Mouse (Mus musculus) liver (tissue): Measurements from ENCODE around the gene Acads.
"Not testable (repeated sequence)": the region's sequence is repeated elsewhere in the genome, so short reads cannot be mapped to it uniquely, and the experiment has no call there.

Experiments used
- DNase-seq: peaks from one replicate; pipeline ENCODE4 v3.0.0-alpha.2; 2020; ENCODE audit warnings: mixed read lengths

The Acads gene

GRCm38 (mm10) chr5:115148872-115149271, 29.7 kb upstream of the Acads start:
- DNase-seq, result not testable (repeated sequence)

- no peak for DNase-seq
These were observed 29.2 kb upstream of the Acads start for GRCm38 (mm10) chr5:115148378-115148777.

GRCm38 (mm10) chr5:115147388-115147787, 28.2 kb upstream of the Acads start:
- DNase-seq, result no peak

- DNase-seq, result no peak
These were observed 27.6 kb upstream of the Acads start for GRCm38 (mm10) chr5:115146747-115147130.

GRCm38 (mm10) chr5:115145976-115146746, 27.0 kb upstream of the Acads start:
- no peak for DNase-seq

- no peak for DNase-seq
These were observed 26.3 kb upstream of the Acads start for GRCm38 (mm10) chr5:115145253-115145968.

- DNase-seq, result no peak
These were observed 25.3 kb upstream of the Acads start for GRCm38 (mm10) chr5:115144471-115144870.

- DNase-seq, result no peak
These were observed 24.4 kb upstream of the Acads start for GRCm38 (mm10) chr5:115143552-115143951.

- no peak for DNase-seq
These were observed 23.1 kb upstream of the Acads start for GRCm38 (mm10) chr5:115142166-115142697.

GRCm38 (mm10) chr5:115140726-115141125, 21.6 kb upstream of the Acads start:
- no peak for DNase-seq

GRCm38 (mm10) chr5:115139124-115139523, 20.0 kb upstream of the Acads start:
- no peak for DNase-seq

GRCm38 (mm10) chr5:115134234-115135165, 15.4 kb upstream of the Acads start, which contains the start of gene Unc119b:
Gene Unc119b, minus strand, starts transcription at chr5:115134975.
- peak; percentile 92 for DNase-seq

GRCm38 (mm10) chr5:115133358-115134066, 14.4 kb upstream of the Acads start:
- DNase-seq, result no peak

- DNase-seq, result no peak
These were observed 13.3 kb upstream of the Acads start for GRCm38 (mm10) chr5:115132465-115132864.

- no peak for DNase-seq
These were observed 10.2 kb upstream of the Acads start for GRCm38 (mm10) chr5:115129328-115129727.

- DNase-seq, result no peak
These were observed 8.5 kb upstream of the Acads start for GRCm38 (mm10) chr5:115127421-115128179.

- DNase-seq, result no peak
These were observed 7.6 kb upstream of the Acads start for GRCm38 (mm10) chr5:115126578-115127312.

- DNase-seq, result peak; percentile 79
These were observed 6.2 kb upstream of the Acads start for GRCm38 (mm10) chr5:115125211-115125871.

- DNase-seq, result no peak
These were observed 5.5 kb upstream of the Acads start for GRCm38 (mm10) chr5:115124690-115125089.

- no peak for DNase-seq
These were observed 1.8 kb upstream of the Acads start for GRCm38 (mm10) chr5:115120978-115121377.
